Mouse (Mus musculus) lung, embryonic 14.5 days (tissue): ENCODE data around the gene Lrrtm1. TPM values are rescaled to one million over a fixed set of nuclear protein-coding genes. Genes with fewer than 3 reads are reported as not detected.

Experiments
- ATAC-seq: fragments of 200-750 bp; cut with Nextera tagmentation; 2 replicates; pipeline ENCODE4 v1.8.0; 2017; ENCODE audit warnings: mild to moderate bottlenecking, moderate TSS enrichment, moderate library complexity; ENCODE audit not compliant: insufficient read depth
- DNase-seq: peaks from one replicate; pipeline ENCODE4 v3.0.0-alpha.2; 2015
- H3K27ac ChIP-seq: fragments of 300-500 bp; sonication (generic); 2 replicates; pipeline ENCODE4 v1.5.1; 2014; ENCODE audit warnings: low read depth, mild to moderate bottlenecking, moderate library complexity
- H3K27me3 ChIP-seq: fragments of 300-500 bp; sonication (generic); 2 replicates; pipeline ENCODE4 v1.6.1; 2014; ENCODE audit warnings: low read length, control low read depth; ENCODE audit not compliant: insufficient read depth
- H3K36me3 ChIP-seq: fragments of 300-500 bp; sonication (generic); 2 replicates; pipeline ENCODE4 v1.6.1; 2014; ENCODE audit warnings: control low read depth; ENCODE audit not compliant: insufficient read depth
- H3K4me1 ChIP-seq: fragments of 300-500 bp; sonication (generic); 2 replicates; pipeline ENCODE4 v1.6.1; 2014; ENCODE audit warnings: antibody characterized with exemption, control low read depth; ENCODE audit not compliant: insufficient read depth
- H3K4me2 ChIP-seq: fragments of 300-500 bp; sonication (generic); 2 replicates; pipeline ENCODE4 v1.6.1; 2014; ENCODE audit warnings: mild to moderate bottlenecking
- H3K4me3 ChIP-seq: fragments of 300-500 bp; sonication (generic); 2 replicates; pipeline ENCODE4 v1.5.1; 2014; ENCODE audit warnings: low read depth, low read length
- H3K9ac ChIP-seq: fragments of 300-500 bp; sonication (generic); 2 replicates; pipeline ENCODE4 v1.6.1; 2014
- H3K9me3 ChIP-seq: fragments of 300-500 bp; sonication (generic); 2 replicates; pipeline ENCODE4 v1.6.1; 2016; ENCODE audit warnings: low read depth, low read length, control low read depth
- CTCF ChIP-seq: IDR thresholded peaks from 2 replicates; pipeline ENCODE4 v1.5.1; 2016; ENCODE audit warnings: antibody characterized with exemption, low read depth
- WGBS: fragments of 180-500 bp; shearing (Covaris S2); extraction: QIAGEN DNeasy Blood & Tissue Kit; methylation state at CpG from one replicate; pipeline ENCODE4 v1.1.7; 2014; 5-methylcytosine and 5-hydroxymethylcytosine counted together
- polyA plus RNA-seq: library from polyadenylated mRNA; unstranded; fragments of >200 nt; fragmentation: Nextera tagmentation; extraction: Ambion mirVana; gene quantifications from 2 replicates; pipeline ENCODE4 v1.2.1, GENCODE M21; 2014

Gene Lrrtm1
- polyA plus RNA-seq, 1 experiment from 2014 or later = 0.50 TPM

DNA sequence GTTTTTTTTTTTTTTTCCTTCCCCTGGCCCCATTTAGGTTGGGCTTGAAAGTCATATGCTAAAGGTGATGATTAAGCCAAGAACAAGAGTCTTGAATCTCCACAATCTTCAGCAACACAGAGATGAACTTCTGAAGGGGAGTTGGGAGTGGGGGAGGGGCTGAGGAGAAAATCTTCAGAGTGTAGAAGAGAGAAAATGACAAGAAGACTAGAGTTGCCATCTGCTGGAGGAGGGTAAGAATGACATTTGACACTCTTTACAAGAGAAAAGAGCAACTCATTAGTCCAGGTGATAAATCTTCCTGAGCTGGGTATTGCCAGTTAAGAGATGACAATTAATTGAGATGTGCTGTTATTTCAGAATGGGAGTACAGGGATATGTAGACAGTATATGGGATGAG, 23.6 kb upstream of the Lrrtm1 start:
- Histone ChIP-seq H3K4me3 (no peak overlapping the region), H3K27ac (no peak overlapping the region), H3K4me1 (no peaks in the 10 kb centered on the region), H3K9me3 (no peaks in the 10 kb centered on the region), H3K4me2 (no peak overlapping the region), H3K9ac (no peak overlapping the region), H3K27me3 (no peaks in the 10 kb centered on the region), H3K36me3 (no peaks in the 10 kb centered on the region)
- ATAC-seq = no peak
- peak; percentile 7 for DNase-seq
- 0 out of 2 replicates have a peak, but pooled peaks have one; percentile 6 for TF ChIP-seq CTCF

DNA sequence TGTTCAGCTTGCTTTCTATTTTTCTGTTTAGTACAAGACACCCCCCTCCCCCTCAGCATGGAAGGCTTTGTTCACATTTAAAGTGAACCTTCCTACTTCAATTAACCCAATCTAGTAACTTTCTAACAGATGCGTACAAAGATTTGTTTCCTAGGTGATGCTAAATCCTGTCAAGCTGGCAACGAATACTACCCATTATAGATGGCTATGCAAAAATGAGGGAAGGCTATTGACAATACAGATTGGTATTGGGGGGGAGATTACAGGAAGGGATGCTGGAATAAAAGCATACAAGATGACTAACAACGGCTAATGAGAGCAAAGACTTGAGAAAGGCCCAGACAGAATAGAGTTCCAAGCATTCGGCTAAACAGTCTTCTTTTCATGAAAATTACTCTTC, 21.7 kb upstream of the Lrrtm1 start:
- WGBS = 71% methylated on average over 4 of the region's 4 CpGs
- ATAC-seq = no peak
- H3K4me3 ChIP-seq = no peak overlapping the region

GRCm38 (mm10) chr6:77222849-77223638, 19.4 kb upstream of the Lrrtm1 start:
- Histone ChIP-seq H3K9ac (no peak overlapping the region), H3K4me3 (no peak overlapping the region), H3K9me3 (no peaks in the 10 kb centered on the region), H3K27me3 (no peaks in the 10 kb centered on the region), H3K27ac (no peak overlapping the region), H3K4me1 (no peaks in the 10 kb centered on the region), H3K4me2 (no peak overlapping the region), H3K36me3 (no peaks in the 10 kb centered on the region)
- 72% methylated on average over 16 of the region's 16 CpGs for WGBS
- ATAC-seq (no peak), DNase-seq (no peak)
- TF ChIP-seq CTCF = no peak

More for the DNA sequence above, 21.7 kb upstream of the Lrrtm1 start:
- Histone ChIP-seq H3K4me1 (no peaks in the 10 kb centered on the region), H3K27me3 (no peaks in the 10 kb centered on the region), H3K9ac (no peak overlapping the region), H3K36me3 (no peaks in the 10 kb centered on the region), H3K9me3 (no peaks in the 10 kb centered on the region), H3K4me2 (no peak overlapping the region), H3K27ac (no peak overlapping the region)
- no peak for DNase-seq
- TF ChIP-seq CTCF = no peak

DNA sequence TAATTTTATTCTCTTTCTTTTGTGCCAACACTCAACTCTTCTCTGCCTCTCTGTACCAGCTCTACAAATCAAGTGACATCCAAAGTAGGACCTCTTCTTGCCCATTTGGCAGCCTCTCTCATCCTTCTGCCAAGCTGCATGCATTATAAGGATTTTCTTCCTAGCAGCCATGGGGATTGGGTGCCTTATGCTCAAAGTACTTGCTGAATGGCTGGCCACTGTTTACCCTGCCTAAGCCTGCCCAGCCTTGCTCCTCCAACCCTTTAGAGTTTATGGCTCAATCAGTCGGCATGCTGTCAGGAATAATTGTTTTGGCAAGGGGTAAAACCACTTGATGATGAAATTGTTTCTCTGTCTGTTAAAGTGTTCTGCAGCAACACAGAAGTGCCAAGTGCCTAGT, 2.1 kb upstream of the Lrrtm1 start:
- H3K9ac ChIP-seq = no peak overlapping the region
- H3K27me3 ChIP-seq = peaks cover 35% of the 10 kb centered on the region
- no peak overlapping the region for H3K4me2 ChIP-seq
- H3K9me3 ChIP-seq = no peaks in the 10 kb centered on the region
- no peaks in the 10 kb centered on the region for H3K36me3 ChIP-seq
- DNase-seq = no peak
- H3K4me3 ChIP-seq = no peak overlapping the region
- no peak overlapping the region for H3K27ac ChIP-seq
- no peak for ATAC-seq
- no peaks in the 10 kb centered on the region for H3K4me1 ChIP-seq
- no peak for TF ChIP-seq CTCF
- WGBS = 15% methylated on average over 1 of the region's 1 CpGs

DNA sequence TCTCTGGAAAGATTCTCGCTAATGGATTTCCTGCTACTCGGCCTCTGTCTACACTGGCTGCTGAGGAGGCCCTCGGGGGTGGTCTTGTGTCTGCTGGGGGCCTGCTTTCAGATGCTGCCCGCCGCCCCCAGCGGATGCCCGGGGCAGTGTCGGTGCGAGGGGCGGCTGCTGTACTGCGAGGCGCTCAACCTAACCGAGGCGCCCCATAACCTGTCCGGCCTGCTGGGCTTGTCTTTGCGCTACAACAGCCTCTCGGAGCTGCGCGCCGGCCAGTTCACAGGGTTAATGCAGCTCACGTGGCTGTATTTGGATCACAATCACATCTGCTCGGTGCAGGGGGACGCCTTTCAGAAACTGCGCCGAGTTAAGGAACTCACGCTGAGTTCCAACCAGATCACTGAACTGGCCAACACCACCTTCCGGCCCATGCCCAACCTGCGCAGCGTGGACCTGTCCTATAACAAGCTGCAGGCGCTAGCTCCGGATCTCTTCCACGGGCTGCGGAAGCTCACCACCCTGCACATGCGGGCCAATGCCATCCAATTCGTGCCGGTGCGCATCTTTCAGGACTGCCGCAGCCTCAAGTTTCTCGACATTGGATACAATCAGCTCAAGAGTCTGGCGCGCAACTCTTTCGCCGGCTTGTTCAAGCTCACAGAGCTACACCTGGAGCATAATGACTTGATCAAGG, 1.2 kb downstream of the Lrrtm1 start:
- peak overlapping the region; percentile 81 for H3K4me2 ChIP-seq
- TF ChIP-seq CTCF = peak; percentile 23; the same call in 1 of the 2 replicates
- H3K9me3 ChIP-seq = no peaks in the 10 kb centered on the region
- H3K27ac ChIP-seq = no peak overlapping the region
- H3K4me3 ChIP-seq = peak overlapping the region; percentile 40
- peaks cover 49% of the 10 kb centered on the region for H3K27me3 ChIP-seq
- no peaks in the 10 kb centered on the region for H3K4me1 ChIP-seq
- DNase-seq (peak; percentile 27), ATAC-seq (peak; percentile 64; the same call in 1 of the 2 replicates)
- under 1% methylated on average over 43 of the region's 43 CpGs for WGBS
- no peak overlapping the region for H3K9ac ChIP-seq
- no peaks in the 10 kb centered on the region for H3K36me3 ChIP-seq

GRCm38 (mm10) chr6:77253480-77253879, 11.0 kb downstream of the Lrrtm1 start:
- DNase-seq = no peak
- 75% methylated on average over 5 of the region's 5 CpGs for WGBS
- TF ChIP-seq CTCF = no peak

DNA sequence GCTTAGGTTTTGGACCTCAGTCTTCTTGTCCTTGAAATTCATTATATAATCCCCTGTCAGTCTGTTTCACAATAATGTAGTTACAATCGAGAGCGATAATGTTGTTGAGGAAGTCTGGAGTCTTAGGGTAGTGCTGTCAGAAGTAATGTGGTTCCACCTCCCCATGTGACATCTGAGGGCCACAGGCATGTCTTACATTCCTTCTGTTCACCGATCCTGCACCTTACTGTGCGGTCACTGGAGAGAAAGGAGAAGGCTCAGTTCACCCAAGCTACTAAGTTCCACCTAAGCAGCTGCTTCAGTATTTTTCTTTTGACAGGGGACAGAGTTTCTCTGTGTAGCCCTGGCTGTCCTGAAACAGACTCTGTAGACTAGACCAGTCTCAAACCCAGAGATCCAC, 13.9 kb downstream of the Lrrtm1 start:
- no peak overlapping the region for H3K4me3 ChIP-seq
- 92% methylated on average over 4 of the region's 4 CpGs for WGBS
- H3K4me1 ChIP-seq = no peaks in the 10 kb centered on the region
- no peak overlapping the region for H3K4me2 ChIP-seq
- TF ChIP-seq CTCF = no peak
- ATAC-seq = no peak
- H3K36me3 ChIP-seq = no peaks in the 10 kb centered on the region
- H3K27me3 ChIP-seq = no peaks in the 10 kb centered on the region
- H3K27ac ChIP-seq = no peak overlapping the region
- no peak overlapping the region for H3K9ac ChIP-seq
- no peaks in the 10 kb centered on the region for H3K9me3 ChIP-seq
- no peak for DNase-seq

More at GRCm38 (mm10) chr6:77253480-77253879, 11.0 kb downstream of the Lrrtm1 start:
- no peak for ATAC-seq
- Histone ChIP-seq H3K4me1 (no peaks in the 10 kb centered on the region), H3K4me2 (no peak overlapping the region), H3K9ac (no peak overlapping the region), H3K36me3 (no peaks in the 10 kb centered on the region), H3K27ac (no peak overlapping the region), H3K27me3 (no peaks in the 10 kb centered on the region), H3K4me3 (no peak overlapping the region), H3K9me3 (no peaks in the 10 kb centered on the region)
